Mouse (Mus musculus): ENCODE data around the gene Alox12.

The Alox12 gene

GRCm38 (mm10) chr11:70193354-70194285, 61.5 kb downstream of the Alox12 start:
- DNase-seq (ENCODE audit: low spot score): no peak

GRCm38 (mm10) chr11:70192157-70192556, 63.0 kb downstream of the Alox12 start:
- no peak for DNase-seq (ENCODE audit: low spot score)

Measured in urinary bladder, postnatal 10 days (tissue).